Mouse (Mus musculus) forebrain, embryonic 13.5 days (tissue): ENCODE measurements at regions not wholly inside any gene's neighbourhood (a gene's known extent, or its start where the extent isn't known, plus 50 kb on each side); places are given as distances from the start of the nearest gene placed in this dataset.

Experiments used
- ATAC-seq: fragments of 200-750 bp; cut with Nextera tagmentation; 2 replicates; pipeline ENCODE4 v1.8.0; 2017
- H3K27ac ChIP-seq: fragments of 300-500 bp; sonication (generic); 2 replicates; pipeline ENCODE4 v1.5.1; 2015; ENCODE audit warnings: inconsistent platforms, mild to moderate bottlenecking, moderate library complexity
- H3K27me3 ChIP-seq: fragments of 300-500 bp; sonication (generic); 2 replicates; pipeline ENCODE4 v1.6.1; 2015; ENCODE audit warnings: mild to moderate bottlenecking, inconsistent platforms
- H3K36me3 ChIP-seq: fragments of 300-500 bp; sonication (generic); 2 replicates; pipeline ENCODE4 v1.6.1; 2015; ENCODE audit warnings: mild to moderate bottlenecking, inconsistent platforms; ENCODE audit not compliant: poor library complexity, severe bottlenecking
- H3K4me1 ChIP-seq: fragments of 300-500 bp; sonication (generic); 2 replicates; pipeline ENCODE4 v1.6.1; 2015; ENCODE audit warnings: inconsistent platforms
- H3K4me2 ChIP-seq: fragments of 300-500 bp; sonication (generic); 2 replicates; pipeline ENCODE4 v1.6.1; 2015; ENCODE audit warnings: inconsistent platforms, mild to moderate bottlenecking, moderate library complexity
- H3K4me3 ChIP-seq: fragments of 300-500 bp; sonication (generic); 2 replicates; pipeline ENCODE4 v1.5.1; 2015; ENCODE audit warnings: mild to moderate bottlenecking, inconsistent platforms
- H3K9ac ChIP-seq: fragments of 300-500 bp; sonication (generic); 2 replicates; pipeline ENCODE4 v1.6.1; 2015; ENCODE audit warnings: mild to moderate bottlenecking, inconsistent platforms
- H3K9me3 ChIP-seq: fragments of 300-500 bp; sonication (generic); replicated peaks from 2 replicates; pipeline ENCODE4 v1.6.1; 2016; ENCODE audit warnings: inconsistent platforms
- WGBS: fragments of 180-500 bp; shearing (Covaris S2); methylation state at CpG from one replicate; pipeline ENCODE4 v1.1.7; 2015; 5-methylcytosine and 5-hydroxymethylcytosine counted together

DNA sequence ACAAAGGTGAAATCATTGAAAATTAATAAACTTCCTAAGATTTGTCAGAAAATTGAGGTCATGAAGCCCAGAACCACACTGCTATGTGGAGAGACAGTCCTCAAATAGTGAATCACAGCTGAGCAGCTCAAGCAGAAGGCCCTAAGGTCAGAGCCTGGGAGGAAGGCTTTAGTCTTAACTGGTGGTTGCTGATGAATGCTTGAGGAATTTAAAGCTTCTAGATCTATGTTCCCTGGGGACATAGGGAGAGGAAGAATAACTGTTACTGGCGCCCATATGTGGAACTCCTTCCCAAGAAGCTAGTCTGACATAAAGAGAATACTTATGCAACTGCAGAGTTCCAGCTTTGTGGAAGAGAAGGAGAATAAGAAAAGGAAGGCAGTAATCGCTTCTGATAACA lies 919.5 kb downstream of the D3Ertd751e start:
- 80% methylated on average over 2 of the region's 2 CpGs for WGBS
- H3K4me2 ChIP-seq, result no peak overlapping the region
- ATAC-seq, result no peak
- no peak overlapping the region for H3K4me3 ChIP-seq
- H3K27ac ChIP-seq, result no peak overlapping the region
- no peaks in the 10 kb centered on the region for H3K36me3 ChIP-seq
- H3K27me3 ChIP-seq, result no peaks in the 10 kb centered on the region
- H3K9me3 ChIP-seq, result no peaks in the 10 kb centered on the region
- H3K4me1 ChIP-seq, result no peaks in the 10 kb centered on the region
- no peak overlapping the region for H3K9ac ChIP-seq

GRCm38 (mm10) chr3:42676668-42677398 lies 934.4 kb downstream of the D3Ertd751e start:
- ATAC-seq, result no peak
- no peak overlapping the region for H3K4me3 ChIP-seq
- no peaks in the 10 kb centered on the region for H3K27me3 ChIP-seq
- WGBS, result 90% methylated on average over 2 of the region's 2 CpGs
- no peak overlapping the region for H3K9ac ChIP-seq
- H3K9me3 ChIP-seq, result no peaks in the 10 kb centered on the region
- no peak overlapping the region for H3K4me2 ChIP-seq
- no peak overlapping the region for H3K27ac ChIP-seq
- H3K4me1 ChIP-seq, result no peaks in the 10 kb centered on the region
- no peaks in the 10 kb centered on the region for H3K36me3 ChIP-seq

DNA sequence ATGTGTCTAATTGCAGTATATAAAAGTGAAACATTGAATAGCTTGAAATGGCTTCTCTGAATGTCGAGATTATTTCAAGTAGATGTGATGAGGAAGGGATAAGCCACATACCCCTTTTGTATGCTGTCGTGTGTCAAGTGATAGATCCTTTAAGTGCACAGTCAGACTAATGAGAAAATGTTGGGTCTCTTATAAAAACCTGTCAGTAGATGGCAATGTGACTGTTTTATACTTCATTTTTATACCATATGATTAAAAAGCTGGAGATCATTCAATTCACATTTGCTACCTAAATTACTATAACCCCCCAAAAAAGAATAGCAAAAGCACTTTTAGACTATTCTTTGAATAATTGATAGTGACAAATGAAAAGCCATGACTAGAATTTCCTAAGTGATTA lies 952.3 kb downstream of the D3Ertd751e start:
- no peak overlapping the region for H3K9ac ChIP-seq
- no peaks in the 10 kb centered on the region for H3K4me1 ChIP-seq
- H3K9me3 ChIP-seq, result no peaks in the 10 kb centered on the region
- H3K27me3 ChIP-seq, result no peaks in the 10 kb centered on the region
- no peak overlapping the region for H3K27ac ChIP-seq
- ATAC-seq, result no peak
- WGBS, result 55% methylated on average over 2 of the region's 2 CpGs
- no peak overlapping the region for H3K4me3 ChIP-seq
- H3K36me3 ChIP-seq, result no peaks in the 10 kb centered on the region
- no peak overlapping the region for H3K4me2 ChIP-seq

- H3K36me3 ChIP-seq, result no peaks in the 10 kb centered on the region
- H3K27me3 ChIP-seq, result no peaks in the 10 kb centered on the region
- no peak overlapping the region for H3K4me2 ChIP-seq
- no peak overlapping the region for H3K27ac ChIP-seq
- WGBS, result 33% methylated on average over 1 of the region's 1 CpGs
- H3K9me3 ChIP-seq, result no peaks in the 10 kb centered on the region
- H3K4me1 ChIP-seq, result no peaks in the 10 kb centered on the region
- H3K9ac ChIP-seq, result no peak overlapping the region
- no peak overlapping the region for H3K4me3 ChIP-seq
- no peak for ATAC-seq
Observed at GRCm38 (mm10) chr3:42738910-42739309, 996.5 kb downstream of the D3Ertd751e start.

GRCm38 (mm10) chr3:42753130-42753529 lies 1010.7 kb downstream of the D3Ertd751e start:
- Histone ChIP-seq H3K4me1 (no peaks in the 10 kb centered on the region), H3K4me3 (no peak overlapping the region), H3K36me3 (no peaks in the 10 kb centered on the region), H3K27ac (no peak overlapping the region), H3K9me3 (no peaks in the 10 kb centered on the region), H3K9ac (no peak overlapping the region), H3K27me3 (no peaks in the 10 kb centered on the region), H3K4me2 (no peak overlapping the region)
- 82% methylated on average over 4 of the region's 4 CpGs for WGBS
- no peak for ATAC-seq

- H3K4me1 ChIP-seq, result no peaks in the 10 kb centered on the region
- no peak overlapping the region for H3K4me3 ChIP-seq
- H3K4me2 ChIP-seq, result no peak overlapping the region
- no peak overlapping the region for H3K9ac ChIP-seq
- H3K9me3 ChIP-seq, result no peaks in the 10 kb centered on the region
- no peak overlapping the region for H3K27ac ChIP-seq
- H3K36me3 ChIP-seq, result no peaks in the 10 kb centered on the region
- no peaks in the 10 kb centered on the region for H3K27me3 ChIP-seq
- ATAC-seq, result peak; percentile 59; the same call in 1 of the 2 replicates
Observed at GRCm38 (mm10) chr3:42757335-42757734, 1014.9 kb downstream of the D3Ertd751e start.

- ATAC-seq, result peak; percentile 48; the same call in 1 of the 2 replicates
- H3K4me3 ChIP-seq, result no peak overlapping the region
- no peaks in the 10 kb centered on the region for H3K4me1 ChIP-seq
- H3K9me3 ChIP-seq, result no peaks in the 10 kb centered on the region
- WGBS, result 65% methylated on average over 1 of the region's 1 CpGs
- H3K4me2 ChIP-seq, result no peak overlapping the region
- H3K27me3 ChIP-seq, result no peaks in the 10 kb centered on the region
- H3K27ac ChIP-seq, result no peak overlapping the region
- no peaks in the 10 kb centered on the region for H3K36me3 ChIP-seq
- no peak overlapping the region for H3K9ac ChIP-seq
Observed at GRCm38 (mm10) chr3:42757830-42758385, 1015.5 kb downstream of the D3Ertd751e start.

DNA sequence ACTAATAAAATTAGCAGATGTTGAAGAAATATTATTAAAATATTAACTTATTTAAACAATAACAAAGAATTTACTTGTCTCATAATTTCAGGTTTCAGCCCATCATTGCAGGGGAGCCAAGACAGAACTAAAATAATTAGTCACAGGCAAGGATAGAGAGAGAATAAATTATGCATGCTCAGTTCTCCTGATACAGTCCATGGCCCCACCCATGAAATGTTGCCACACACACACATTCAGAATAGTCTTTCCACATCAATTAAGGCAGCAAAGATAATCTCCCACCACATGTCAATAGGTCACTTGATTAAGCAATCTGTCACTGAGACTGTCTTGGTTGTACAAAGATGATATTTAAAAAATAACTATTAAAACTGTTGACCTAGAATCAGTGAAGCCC lies 1019.8 kb downstream of the D3Ertd751e start:
- Histone ChIP-seq H3K4me1 (no peaks in the 10 kb centered on the region), H3K36me3 (no peaks in the 10 kb centered on the region), H3K4me3 (no peak overlapping the region), H3K27ac (no peak overlapping the region), H3K27me3 (no peaks in the 10 kb centered on the region), H3K9ac (no peak overlapping the region), H3K4me2 (no peak overlapping the region), H3K9me3 (no peaks in the 10 kb centered on the region)
- ATAC-seq, result 0 out of 2 replicates have a peak, but pooled peaks have one; percentile 24

- no peaks in the 10 kb centered on the region for H3K36me3 ChIP-seq
- no peak overlapping the region for H3K9ac ChIP-seq
- ATAC-seq, result no peak
- H3K27ac ChIP-seq, result no peak overlapping the region
- no peaks in the 10 kb centered on the region for H3K4me1 ChIP-seq
- WGBS, result 83% methylated on average over 3 of the region's 3 CpGs
- no peak overlapping the region for H3K4me3 ChIP-seq
- no peaks in the 10 kb centered on the region for H3K9me3 ChIP-seq
- H3K27me3 ChIP-seq, result no peaks in the 10 kb centered on the region
- no peak overlapping the region for H3K4me2 ChIP-seq
Observed at GRCm38 (mm10) chr3:42783478-42783877, 1041.1 kb downstream of the D3Ertd751e start.

GRCm38 (mm10) chr3:42784203-42784602 lies 1041.8 kb downstream of the D3Ertd751e start:
- H3K36me3 ChIP-seq, result no peaks in the 10 kb centered on the region
- H3K4me2 ChIP-seq, result no peak overlapping the region
- no peaks in the 10 kb centered on the region for H3K4me1 ChIP-seq
- ATAC-seq, result no peak
- 82% methylated on average over 2 of the region's 2 CpGs for WGBS
- no peaks in the 10 kb centered on the region for H3K27me3 ChIP-seq
- no peak overlapping the region for H3K9ac ChIP-seq
- H3K9me3 ChIP-seq, result no peaks in the 10 kb centered on the region
- no peak overlapping the region for H3K27ac ChIP-seq
- H3K4me3 ChIP-seq, result no peak overlapping the region

DNA sequence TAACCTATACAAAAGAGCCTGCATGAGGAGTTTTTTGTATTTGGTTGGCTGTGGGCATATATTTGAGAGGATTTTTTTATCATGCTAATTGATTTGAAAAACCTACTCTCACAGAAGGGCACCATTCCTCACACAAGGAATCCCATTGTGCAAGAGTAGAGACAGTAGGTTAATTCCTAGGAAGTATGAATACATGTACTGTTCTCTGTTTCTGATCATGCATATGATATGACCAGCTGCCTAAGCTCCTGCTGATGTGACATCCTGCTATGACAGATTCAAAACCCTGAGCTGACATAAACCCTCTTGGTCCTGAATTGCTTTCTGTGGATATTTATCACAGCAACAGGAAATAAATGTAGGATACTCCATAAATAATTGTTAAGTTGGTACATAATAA lies 1048.0 kb downstream of the D3Ertd751e start:
- Histone ChIP-seq H3K27me3 (no peaks in the 10 kb centered on the region), H3K36me3 (no peaks in the 10 kb centered on the region), H3K9me3 (no peaks in the 10 kb centered on the region), H3K4me3 (no peak overlapping the region), H3K27ac (no peak overlapping the region), H3K9ac (no peak overlapping the region), H3K4me2 (no peak overlapping the region), H3K4me1 (no peaks in the 10 kb centered on the region)
- ATAC-seq, result no peak

DNA sequence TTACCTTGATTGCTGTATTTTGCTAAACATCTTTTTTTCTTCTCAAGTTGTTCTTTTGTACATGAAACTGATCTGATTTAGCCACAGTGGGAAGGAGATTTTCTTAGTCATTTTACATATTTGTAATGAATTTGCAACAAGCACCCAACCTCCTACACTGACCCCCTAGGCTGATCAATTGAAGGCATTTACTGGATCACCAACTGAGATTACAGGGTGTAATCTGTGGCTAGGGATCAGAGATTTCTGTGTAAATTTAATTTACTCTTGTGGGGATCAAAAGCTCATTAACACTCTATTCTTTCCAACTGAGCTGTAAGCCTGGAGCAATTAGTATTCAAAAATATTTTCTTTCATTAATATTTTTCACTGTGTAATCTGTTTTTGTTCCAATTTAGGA lies 1049.5 kb downstream of the D3Ertd751e start:
- Histone ChIP-seq H3K9ac (no peak overlapping the region), H3K27ac (no peak overlapping the region), H3K9me3 (no peaks in the 10 kb centered on the region), H3K4me1 (no peaks in the 10 kb centered on the region), H3K4me2 (no peak overlapping the region), H3K36me3 (no peaks in the 10 kb centered on the region), H3K27me3 (no peaks in the 10 kb centered on the region), H3K4me3 (no peak overlapping the region)
- no peak for ATAC-seq

DNA sequence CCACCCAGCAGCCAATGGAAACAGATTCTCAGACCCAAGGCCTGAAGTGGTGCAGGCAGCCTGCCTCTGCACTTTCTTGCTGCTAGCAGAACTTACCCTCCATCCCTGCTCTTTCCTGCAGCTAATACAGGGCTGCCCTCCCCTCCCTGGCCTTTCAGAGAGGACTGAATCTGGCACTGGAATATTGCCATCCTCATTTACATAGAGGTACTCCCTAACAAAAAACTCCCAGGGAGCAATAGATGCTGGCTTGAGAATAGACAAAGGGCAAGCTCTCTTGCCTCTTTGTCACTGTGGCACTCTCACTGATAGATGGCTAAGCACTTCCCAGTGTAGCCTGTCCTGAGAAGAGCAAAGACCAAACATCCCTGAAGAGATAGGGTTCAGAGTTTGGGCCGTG lies 1088.0 kb downstream of the D3Ertd751e start:
- no peaks in the 10 kb centered on the region for H3K36me3 ChIP-seq
- no peak overlapping the region for H3K9ac ChIP-seq
- peaks cover 7% of the 10 kb centered on the region; the same call in 1 of the 2 replicates for H3K4me1 ChIP-seq
- no peak overlapping the region for H3K27ac ChIP-seq
- 23% methylated on average over 1 of the region's 1 CpGs for WGBS
- H3K27me3 ChIP-seq, result no peaks in the 10 kb centered on the region
- H3K4me2 ChIP-seq, result no peak overlapping the region
- no peak overlapping the region for H3K4me3 ChIP-seq
- peak; percentile 83 for ATAC-seq
- H3K9me3 ChIP-seq, result no peaks in the 10 kb centered on the region
